11 mouse cellular contexts compared by ENCODE assay signal in genomic region chr9:56129951-56130350, GRCm38 (mm10).
"Had no signal": no experiment of that assay in that cellular context is flagged by ENCODE, and none has a peak within 500 bp of the region (broad histone marks: within the 10 kb centered on the region; RNA-seq: fewer than 3 reads in every experiment).

No protein-coding gene starts in this region.

- ATAC-seq: liver, embryonic 12.5 days had no signal

- H3K4me2 ChIP-seq: limb, embryonic 15.5 days; liver, embryonic 12.5 days; lung, embryonic 14.5 days; neural tube, embryonic 12.5 days had no signal

- H3K27me3 ChIP-seq: limb, embryonic 15.5 days; liver, embryonic 12.5 days; neural tube, embryonic 12.5 days had no signal

- H3K4me3 ChIP-seq: limb, embryonic 15.5 days; liver, embryonic 12.5 days; midbrain, embryonic 10.5 days; neural tube, embryonic 12.5 days had no signal

- H3K9me3 ChIP-seq: limb, embryonic 15.5 days; liver, embryonic 12.5 days; midbrain, embryonic 10.5 days; neural tube, embryonic 12.5 days had no signal

- DNase-seq: kidney, adult 18-20 months; kidney, postnatal 10 days; layer of hippocampus, adult 9-11 months; layer of hippocampus, postnatal 36 days; lung, embryonic 14.5 days; lung, postnatal 10 days; midbrain, embryonic 14.5 days had no signal

- H3K4me1 ChIP-seq: neural tube, embryonic 12.5 days had no signal

- H3K9ac ChIP-seq: limb, embryonic 15.5 days; liver, embryonic 12.5 days; lung, embryonic 14.5 days; neural tube, embryonic 12.5 days had no signal

- H3K27ac ChIP-seq: limb, embryonic 15.5 days; liver, embryonic 12.5 days; midbrain, embryonic 10.5 days; neural tube, embryonic 12.5 days had no signal
